Mouse (Mus musculus): Measurements from ENCODE around the gene Slc5a8. TPM values are rescaled to one million over a fixed set of nuclear protein-coding genes. Genes with fewer than 3 reads are reported as not detected.

Gene Slc5a8
- total RNA-seq, 4 experiments from 2014 or later = 0.14 TPM; not detected in 3

Other genes with a start within 250 kb of the Slc5a8 start
- not detected for gene Spic, start 201.0 kb upstream of the Slc5a8 start, total RNA-seq (2022)
- gene Arl1, start 155.1 kb upstream of the Slc5a8 start, total RNA-seq (2022) = 100 to 1,000 TPM; 124 to 140 (median 133) TPM
- gene Utp20, start 59.2 kb upstream of the Slc5a8 start, total RNA-seq (2022) = 10 to 100 TPM; 22.6 to 33.9 (median 27.3) TPM

Measured in layer of hippocampus, adult 8-10 months (tissue).